Mouse (Mus musculus): Measurements from ENCODE around the gene Ttll11. TPM values are rescaled to one million over a fixed set of nuclear protein-coding genes. Genes with fewer than 3 reads are reported as not detected.

The Ttll11 gene
- polyA plus RNA-seq, 1 experiment from 2014 or later, result 0.86 TPM

DNA sequence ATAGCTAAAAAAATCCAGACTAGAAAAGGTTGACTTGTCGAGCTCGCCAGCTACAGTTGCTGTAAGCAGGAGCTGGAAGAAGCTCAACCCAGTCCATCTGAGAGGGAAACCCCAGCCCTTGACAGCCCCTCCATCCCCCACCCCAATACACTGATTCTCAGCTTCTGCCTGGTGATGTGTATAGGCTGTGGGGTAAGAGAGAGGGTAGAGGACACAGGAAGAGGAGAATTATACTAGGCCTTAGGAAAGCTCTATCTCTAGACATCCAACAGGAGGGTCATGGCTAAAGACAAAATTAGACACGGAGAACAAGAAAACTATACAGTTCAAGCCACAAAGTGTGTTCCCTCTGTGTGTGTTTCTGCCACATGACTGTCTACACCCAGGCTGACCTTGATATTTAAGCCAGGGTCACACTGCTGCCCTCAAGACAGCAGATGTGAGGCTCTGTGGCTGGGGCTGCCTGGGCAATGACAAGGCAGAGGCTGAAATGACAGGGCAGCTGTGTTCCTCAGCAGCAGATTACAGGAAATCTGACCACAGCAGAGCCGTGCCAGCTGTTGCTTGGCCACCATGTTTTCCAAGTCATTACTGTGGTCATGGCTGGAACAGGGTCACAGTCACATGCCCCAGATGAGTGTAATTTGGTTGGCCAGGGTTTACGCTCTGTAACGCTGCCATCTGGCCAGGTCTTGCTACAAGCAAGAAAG lies 81.1 kb downstream of the Ttll11 start:
- no peak for ATAC-seq (ENCODE audit: extremely low read depth, insufficient number of reproducible peaks, low FRiP score, low TSS enrichment)
- H3K4me1 ChIP-seq, result peaks cover 26% of the 10 kb centered on the region
- H3K27me3 ChIP-seq (replicated peaks), result no peaks in the 10 kb centered on the region
- 70% methylated on average over 6 of the region's 6 CpGs for WGBS
- no peaks in the 10 kb centered on the region for H3K36me3 ChIP-seq
- no peak overlapping the region for H3K4me3 ChIP-seq
- H3K27ac ChIP-seq (replicated peaks), result no peak overlapping the region
- no peak overlapping the region for H3K4me2 ChIP-seq
- no peaks in the 10 kb centered on the region for H3K9me3 ChIP-seq
- no peak overlapping the region for H3K9ac ChIP-seq

GRCm38 (mm10) chr2:35897125-35897524 lies 82.6 kb downstream of the Ttll11 start:
- H3K9ac ChIP-seq, result no peak overlapping the region
- WGBS, result 73% methylated on average over 2 of the region's 2 CpGs
- H3K4me2 ChIP-seq, result no peak overlapping the region
- H3K4me3 ChIP-seq, result no peak overlapping the region
- peaks cover 26% of the 10 kb centered on the region for H3K4me1 ChIP-seq
- no peaks in the 10 kb centered on the region for H3K9me3 ChIP-seq
- no peaks in the 10 kb centered on the region for H3K27me3 ChIP-seq (replicated peaks)
- no peak for ATAC-seq (ENCODE audit: extremely low read depth, insufficient number of reproducible peaks, low FRiP score, low TSS enrichment)
- no peak overlapping the region for H3K27ac ChIP-seq (replicated peaks)
- no peaks in the 10 kb centered on the region for H3K36me3 ChIP-seq

DNA sequence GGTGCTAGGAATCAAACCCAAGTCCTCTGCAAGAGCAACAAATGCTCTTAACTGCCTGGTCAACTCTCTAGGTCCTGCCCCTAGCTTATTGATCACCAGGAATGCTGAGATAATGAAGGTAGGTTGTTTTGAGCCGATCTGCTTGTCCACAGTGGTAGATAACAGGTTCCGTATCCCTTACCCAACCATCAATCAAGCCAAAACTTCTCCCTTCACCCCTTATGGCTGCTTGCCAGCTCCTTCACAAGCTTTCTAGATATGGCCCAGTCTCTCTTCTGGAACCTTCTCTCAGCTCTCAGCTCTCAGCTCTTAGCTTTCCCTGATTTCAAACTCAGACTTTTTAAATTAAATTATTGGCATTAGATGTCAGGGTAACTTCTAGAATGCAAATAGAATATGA lies 85.2 kb downstream of the Ttll11 start:
- WGBS, result 50% methylated on average over 2 of the region's 2 CpGs

GRCm38 (mm10) chr2:35890635-35891034 lies 89.1 kb downstream of the Ttll11 start:
- Histone ChIP-seq H3K9me3 (no peaks in the 10 kb centered on the region), H3K27me3 (replicated peaks) (no peaks in the 10 kb centered on the region), H3K4me2 (no peak overlapping the region), H3K27ac (replicated peaks) (no peak overlapping the region), H3K9ac (no peak overlapping the region), H3K4me1 (peaks cover 6% of the 10 kb centered on the region; the same call in 1 of the 2 replicates), H3K36me3 (no peaks in the 10 kb centered on the region), H3K4me3 (no peak overlapping the region)
- no peak for ATAC-seq (ENCODE audit: extremely low read depth, insufficient number of reproducible peaks, low FRiP score, low TSS enrichment)
- WGBS, result 86% methylated on average over 3 of the region's 3 CpGs

More for the DNA sequence above, 85.2 kb downstream of the Ttll11 start:
- Histone ChIP-seq H3K4me1 (peaks cover 11% of the 10 kb centered on the region), H3K9me3 (no peaks in the 10 kb centered on the region), H3K27ac (replicated peaks) (no peak overlapping the region), H3K27me3 (replicated peaks) (no peaks in the 10 kb centered on the region), H3K36me3 (no peaks in the 10 kb centered on the region), H3K9ac (no peak overlapping the region), H3K4me2 (no peak overlapping the region), H3K4me3 (no peak overlapping the region)
- no peak for ATAC-seq (ENCODE audit: extremely low read depth, insufficient number of reproducible peaks, low FRiP score, low TSS enrichment)

DNA sequence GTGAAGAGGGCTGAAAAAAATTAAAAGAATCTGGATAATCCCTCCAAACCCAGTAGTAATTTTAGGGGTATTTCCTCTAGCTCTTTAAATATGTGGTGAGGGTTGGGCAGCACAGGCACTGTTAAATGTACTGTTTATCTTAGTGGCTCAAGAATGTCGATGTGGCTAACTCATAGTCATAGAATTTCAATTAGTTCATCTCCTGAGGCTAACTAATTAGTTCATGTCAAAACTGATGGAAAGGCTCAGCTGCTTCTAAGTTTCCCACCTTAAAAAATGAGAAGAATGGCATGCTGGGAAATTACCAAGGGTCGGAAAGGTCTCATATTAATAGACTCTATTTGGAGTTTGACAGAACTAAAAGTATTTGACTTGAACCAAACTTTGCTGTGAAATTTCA lies 89.9 kb downstream of the Ttll11 start:
- Histone ChIP-seq H3K9ac (no peak overlapping the region), H3K4me1 (peaks cover 7% of the 10 kb centered on the region; the same call in 1 of the 2 replicates), H3K4me3 (no peak overlapping the region), H3K36me3 (no peaks in the 10 kb centered on the region), H3K27me3 (replicated peaks) (no peaks in the 10 kb centered on the region), H3K27ac (replicated peaks) (no peak overlapping the region), H3K9me3 (no peaks in the 10 kb centered on the region), H3K4me2 (no peak overlapping the region)
- 65% methylated on average over 2 of the region's 2 CpGs for WGBS
- ATAC-seq (ENCODE audit: extremely low read depth, insufficient number of reproducible peaks, low FRiP score, low TSS enrichment), result no peak

DNA sequence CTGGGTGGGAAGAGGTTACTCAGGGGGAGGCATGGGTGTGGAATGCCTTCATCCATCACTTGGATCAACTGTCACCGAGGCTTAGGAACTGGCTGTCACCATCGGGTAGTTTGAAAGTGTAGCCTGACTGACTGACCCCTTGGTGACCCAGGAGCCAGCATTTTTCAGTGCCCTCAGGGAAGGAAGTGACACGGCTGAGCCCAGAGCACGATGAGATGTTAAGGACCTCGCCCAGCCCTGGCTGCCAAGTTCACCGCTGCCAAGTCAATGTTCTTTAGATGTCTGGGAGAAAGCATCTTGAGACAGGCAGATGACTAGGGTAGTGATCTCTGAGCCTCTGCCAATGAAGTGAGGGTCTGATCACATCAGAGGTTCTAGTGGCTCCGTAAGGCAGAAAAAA lies 95.4 kb downstream of the Ttll11 start:
- H3K4me2 ChIP-seq, result no peak overlapping the region
- no peak overlapping the region for H3K4me3 ChIP-seq
- no peaks in the 10 kb centered on the region for H3K36me3 ChIP-seq
- 19% methylated on average over 7 of the region's 7 CpGs for WGBS
- no peak overlapping the region for H3K27ac ChIP-seq (replicated peaks)
- no peak overlapping the region for H3K9ac ChIP-seq
- H3K9me3 ChIP-seq, result no peaks in the 10 kb centered on the region
- no peak for ATAC-seq (ENCODE audit: extremely low read depth, insufficient number of reproducible peaks, low FRiP score, low TSS enrichment)
- peaks cover 41% of the 10 kb centered on the region for H3K4me1 ChIP-seq
- H3K27me3 ChIP-seq (replicated peaks), result peaks cover 29% of the 10 kb centered on the region

DNA sequence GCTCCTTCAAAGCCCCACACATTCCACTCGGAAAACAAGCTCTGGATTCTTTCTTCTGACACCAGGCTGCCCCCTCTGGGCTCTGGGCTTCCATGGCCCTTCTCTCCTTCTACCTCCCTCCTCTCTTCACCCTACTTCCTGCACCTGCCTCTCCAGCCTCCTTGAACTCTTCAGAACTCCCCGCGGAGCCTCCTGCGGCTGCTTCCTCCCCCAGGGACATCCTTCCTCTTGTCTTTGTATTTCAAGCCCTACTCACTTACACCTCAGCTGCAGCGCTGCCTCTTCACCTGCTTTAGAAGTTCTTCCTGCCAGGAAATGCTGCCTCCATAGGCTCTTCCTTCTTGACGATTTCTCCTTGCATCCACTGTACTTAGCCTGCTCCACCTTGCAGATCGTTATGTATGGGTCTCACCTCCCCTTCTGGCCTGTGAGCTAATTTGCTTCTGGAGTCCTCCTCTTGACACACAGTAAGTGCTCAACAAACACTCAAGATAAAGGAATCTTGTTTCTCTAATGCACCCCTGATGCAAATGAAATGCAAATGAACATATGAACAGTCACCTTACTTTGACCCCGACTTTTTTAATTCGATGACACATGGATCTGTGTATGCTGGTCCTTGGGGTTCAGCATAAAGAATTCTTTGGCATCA lies 97.3 kb downstream of the Ttll11 start:
- peaks cover 36% of the 10 kb centered on the region for H3K4me1 ChIP-seq
- no peaks in the 10 kb centered on the region for H3K36me3 ChIP-seq
- H3K27me3 ChIP-seq (replicated peaks), result peaks cover 46% of the 10 kb centered on the region
- H3K9ac ChIP-seq, result no peak overlapping the region
- no peak overlapping the region for H3K4me2 ChIP-seq
- no peak overlapping the region for H3K4me3 ChIP-seq
- H3K9me3 ChIP-seq, result no peaks in the 10 kb centered on the region
- ATAC-seq (ENCODE audit: extremely low read depth, insufficient number of reproducible peaks, low FRiP score, low TSS enrichment), result no peak
- H3K27ac ChIP-seq (replicated peaks), result no peak overlapping the region
- 34% methylated on average over 9 of the region's 9 CpGs for WGBS

- Histone ChIP-seq H3K36me3 (no peaks in the 10 kb centered on the region), H3K27me3 (replicated peaks) (peaks cover 46% of the 10 kb centered on the region), H3K9me3 (no peaks in the 10 kb centered on the region), H3K4me2 (no peak overlapping the region), H3K4me1 (peaks cover 35% of the 10 kb centered on the region), H3K9ac (no peak overlapping the region), H3K4me3 (no peak overlapping the region), H3K27ac (replicated peaks) (no peak overlapping the region)
- 66% methylated on average over 9 of the region's 9 CpGs for WGBS
- no peak for ATAC-seq (ENCODE audit: extremely low read depth, insufficient number of reproducible peaks, low FRiP score, low TSS enrichment)
These were observed 97.8 kb downstream of the Ttll11 start for GRCm38 (mm10) chr2:35881896-35882295.

GRCm38 (mm10) chr2:35880362-35880761 lies 99.4 kb downstream of the Ttll11 start:
- no peak overlapping the region for H3K9ac ChIP-seq
- peaks cover 43% of the 10 kb centered on the region for H3K4me1 ChIP-seq
- no peak overlapping the region for H3K4me3 ChIP-seq
- H3K36me3 ChIP-seq, result no peaks in the 10 kb centered on the region
- peaks cover 46% of the 10 kb centered on the region for H3K27me3 ChIP-seq (replicated peaks)
- WGBS, result 52% methylated on average over 7 of the region's 7 CpGs
- no peaks in the 10 kb centered on the region for H3K9me3 ChIP-seq
- no peak for ATAC-seq (ENCODE audit: extremely low read depth, insufficient number of reproducible peaks, low FRiP score, low TSS enrichment)
- H3K27ac ChIP-seq (replicated peaks), result no peak overlapping the region
- H3K4me2 ChIP-seq, result no peak overlapping the region

- no peaks in the 10 kb centered on the region for H3K36me3 ChIP-seq
- H3K27me3 ChIP-seq (replicated peaks), result peaks cover 46% of the 10 kb centered on the region
- H3K4me2 ChIP-seq, result no peak overlapping the region
- no peaks in the 10 kb centered on the region for H3K9me3 ChIP-seq
- no peak overlapping the region for H3K27ac ChIP-seq (replicated peaks)
- H3K4me3 ChIP-seq, result no peak overlapping the region
- peaks cover 48% of the 10 kb centered on the region for H3K4me1 ChIP-seq
- H3K9ac ChIP-seq, result no peak overlapping the region
- no peak for ATAC-seq (ENCODE audit: extremely low read depth, insufficient number of reproducible peaks, low FRiP score, low TSS enrichment)
- WGBS, result 81% methylated on average over 4 of the region's 4 CpGs
These were observed 99.8 kb downstream of the Ttll11 start for GRCm38 (mm10) chr2:35879887-35880286.

DNA sequence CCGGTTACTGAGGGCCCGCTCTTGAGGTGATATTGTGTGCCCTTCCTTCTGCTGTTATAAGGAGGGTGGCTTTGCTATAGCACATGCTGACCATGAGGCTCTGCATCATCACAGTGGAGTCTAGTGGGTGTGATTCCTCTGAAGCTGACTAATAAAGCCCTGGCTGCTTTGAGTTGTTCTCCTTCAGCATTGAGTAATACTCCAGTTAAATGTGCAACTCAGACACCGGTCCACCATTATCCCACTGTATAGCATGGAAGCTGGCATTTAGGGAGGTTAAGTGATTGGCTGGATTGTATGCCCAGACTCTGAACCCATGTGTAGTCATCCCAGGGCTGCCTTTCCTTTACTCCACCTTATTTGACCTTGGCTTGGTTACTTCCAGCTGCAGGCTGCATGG lies 101.2 kb downstream of the Ttll11 start:
- H3K9ac ChIP-seq, result no peak overlapping the region
- WGBS, result 96% methylated on average over 3 of the region's 3 CpGs

DNA sequence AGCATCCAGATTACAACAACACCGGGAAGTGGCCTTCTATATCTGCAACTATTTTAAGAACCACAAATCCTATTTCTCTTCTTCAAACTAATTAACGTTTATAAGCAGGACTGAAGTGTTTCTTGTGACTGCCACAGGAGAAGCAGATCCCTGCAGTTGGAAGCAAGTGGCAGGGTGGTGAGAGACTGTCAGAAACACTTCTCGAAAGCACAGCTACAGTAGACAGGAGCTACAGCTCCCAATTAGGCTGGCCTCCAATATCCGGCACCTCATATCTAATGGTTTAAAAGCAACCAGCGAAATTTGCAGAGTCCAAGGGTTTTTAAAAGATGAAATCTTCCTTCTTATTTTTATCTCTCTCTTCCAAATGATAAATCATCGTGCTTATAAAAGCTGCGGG lies 104.1 kb downstream of the Ttll11 start:
- 27% methylated on average over 7 of the region's 7 CpGs for WGBS
- Histone ChIP-seq H3K9me3 (no peaks in the 10 kb centered on the region), H3K4me3 (no peak overlapping the region), H3K9ac (no peak overlapping the region), H3K27me3 (replicated peaks) (peaks cover 30% of the 10 kb centered on the region), H3K27ac (replicated peaks) (peak overlapping the region; percentile 53), H3K4me2 (peak overlapping the region; percentile 19; the same call in 1 of the 2 replicates), H3K36me3 (no peaks in the 10 kb centered on the region), H3K4me1 (peaks cover 28% of the 10 kb centered on the region)
- ATAC-seq (ENCODE audit: extremely low read depth, insufficient number of reproducible peaks, low FRiP score, low TSS enrichment), result no peak

More for the DNA sequence above, 101.2 kb downstream of the Ttll11 start:
- ATAC-seq (ENCODE audit: extremely low read depth, insufficient number of reproducible peaks, low FRiP score, low TSS enrichment), result no peak
- no peaks in the 10 kb centered on the region for H3K9me3 ChIP-seq
- no peak overlapping the region for H3K27ac ChIP-seq (replicated peaks)
- peaks cover 46% of the 10 kb centered on the region for H3K27me3 ChIP-seq (replicated peaks)
- no peak overlapping the region for H3K4me2 ChIP-seq
- peaks cover 45% of the 10 kb centered on the region for H3K4me1 ChIP-seq
- H3K4me3 ChIP-seq, result no peak overlapping the region
- no peaks in the 10 kb centered on the region for H3K36me3 ChIP-seq

Data from heart, embryonic 13.5 days (tissue).